Mouse (Mus musculus): ENCODE results near the gene AC134908.4. TPM values are rescaled to one million over a fixed set of nuclear protein-coding genes. Genes with fewer than 3 reads are reported as not detected.

The AC134908.4 gene
- total RNA-seq, 2 experiments from 2014 or later: not detected

Other genes starting within 250 kb of the AC134908.4 start
- 1.1 TPM in 1 of 2 replicates, not detected in the other for gene Sox8, start 225.0 kb downstream of the AC134908.4 start, total RNA-seq (2014; fragmentation: Nextera tagmentation)
- not detected in 2 replicates for gene Sox8, start 225.0 kb downstream of the AC134908.4 start, total RNA-seq (2017)
- 34.0 and 36.8 TPM in 2 replicates for gene Lmf1, start 216.6 kb downstream of the AC134908.4 start, total RNA-seq (2014; fragmentation: Nextera tagmentation)
- 6.9 and 10.7 TPM in 2 replicates for gene Lmf1, start 216.6 kb downstream of the AC134908.4 start, total RNA-seq (2017)
- not detected in 2 replicates for gene Gng13, start 78.5 kb downstream of the AC134908.4 start, total RNA-seq (2014; fragmentation: Nextera tagmentation)
- not detected in 2 replicates for gene Gng13, start 78.5 kb downstream of the AC134908.4 start, total RNA-seq (2017)
- gene Chtf18, start 68.2 kb downstream of the AC134908.4 start, total RNA-seq (2014; fragmentation: Nextera tagmentation): 16.8 and 29.8 TPM in 2 replicates
- 17.0 and 22.4 TPM in 2 replicates for gene Chtf18, start 68.2 kb downstream of the AC134908.4 start, total RNA-seq (2017)
- 10.9 and 15.6 TPM in 2 replicates for gene Rpusd1, start 68.0 kb downstream of the AC134908.4 start, total RNA-seq (2014; fragmentation: Nextera tagmentation)
- gene Rpusd1, start 68.0 kb downstream of the AC134908.4 start, total RNA-seq (2017): 4.2 and 6.6 TPM in 2 replicates
- gene Mslnl, start 59.6 kb downstream of the AC134908.4 start, total RNA-seq (2014; fragmentation: Nextera tagmentation): not detected in 2 replicates
- not detected in 2 replicates for gene Mslnl, start 59.6 kb downstream of the AC134908.4 start, total RNA-seq (2017)
- not detected in 2 replicates for gene Msln, start 41.3 kb downstream of the AC134908.4 start, total RNA-seq (2014; fragmentation: Nextera tagmentation)
- not detected in 2 replicates for gene Msln, start 41.3 kb downstream of the AC134908.4 start, total RNA-seq (2017)
- 22.8 and 23.5 TPM in 2 replicates for gene Narfl, start 21.9 kb downstream of the AC134908.4 start, total RNA-seq (2014; fragmentation: Nextera tagmentation)
- 15.0 and 17.4 TPM in 2 replicates for gene Narfl, start 21.9 kb downstream of the AC134908.4 start, total RNA-seq (2017)
- 24.1 and 27.6 TPM in 2 replicates for gene Haghl, start 10.0 kb downstream of the AC134908.4 start, total RNA-seq (2014; fragmentation: Nextera tagmentation)
- gene Haghl, start 10.0 kb downstream of the AC134908.4 start, total RNA-seq (2017): 13.8 and 19.4 TPM in 2 replicates
- gene Ccdc78, start 9.1 kb downstream of the AC134908.4 start, total RNA-seq (2014; fragmentation: Nextera tagmentation): 0.45 TPM in 1 of 2 replicates, not detected in the other
- 0.52 TPM in 1 of 2 replicates, not detected in the other for gene Ccdc78, start 9.1 kb downstream of the AC134908.4 start, total RNA-seq (2017)
- 85.3 and 92.7 TPM in 2 replicates for gene Fam173a, start 2.8 kb downstream of the AC134908.4 start, total RNA-seq (2014; fragmentation: Nextera tagmentation)
- 31.9 and 43.1 TPM in 2 replicates for gene Fam173a, start 2.8 kb downstream of the AC134908.4 start, total RNA-seq (2017)
- gene Metrn, start 1.5 kb upstream of the AC134908.4 start, total RNA-seq (2014; fragmentation: Nextera tagmentation): 15.8 and 23.3 TPM in 2 replicates
- gene Metrn, start 1.5 kb upstream of the AC134908.4 start, total RNA-seq (2017): 33.5 and 64.4 TPM in 2 replicates
- not detected in 2 replicates for gene Fbxl16, start 13.4 kb upstream of the AC134908.4 start, total RNA-seq (2014; fragmentation: Nextera tagmentation)
- gene Fbxl16, start 13.4 kb upstream of the AC134908.4 start, total RNA-seq (2017): not detected in 2 replicates
- gene Wdr24, start 28.0 kb upstream of the AC134908.4 start, total RNA-seq (2014; fragmentation: Nextera tagmentation): 12.5 and 16.9 TPM in 2 replicates
- 14.8 and 19.3 TPM in 2 replicates for gene Wdr24, start 28.0 kb upstream of the AC134908.4 start, total RNA-seq (2017)
- 19.5 and 23.1 TPM in 2 replicates for gene Jmjd8, start 33.2 kb upstream of the AC134908.4 start, total RNA-seq (2014; fragmentation: Nextera tagmentation)
- gene Jmjd8, start 33.2 kb upstream of the AC134908.4 start, total RNA-seq (2017): 15.2 and 23.4 TPM in 2 replicates
- 112 and 131 TPM in 2 replicates for gene Stub1, start 37.7 kb upstream of the AC134908.4 start, total RNA-seq (2014; fragmentation: Nextera tagmentation)
- 99.3 and 101 TPM in 2 replicates for gene Stub1, start 37.7 kb upstream of the AC134908.4 start, total RNA-seq (2017)
- gene Rhbdl1, start 41.6 kb upstream of the AC134908.4 start, total RNA-seq (2014; fragmentation: Nextera tagmentation): 1.1 and 3.0 TPM in 2 replicates
- gene Rhbdl1, start 41.6 kb upstream of the AC134908.4 start, total RNA-seq (2017): not detected in 2 replicates
- 1.2 TPM in 1 of 2 replicates, not detected in the other for gene Gm20683, start 46.1 kb upstream of the AC134908.4 start, total RNA-seq (2014; fragmentation: Nextera tagmentation)
- gene Gm20683, start 46.1 kb upstream of the AC134908.4 start, total RNA-seq (2017): 0.41 and 1.2 TPM in 2 replicates
- 28.3 and 35.5 TPM in 2 replicates for gene Rhot2, start 49.2 kb upstream of the AC134908.4 start, total RNA-seq (2014; fragmentation: Nextera tagmentation)
- gene Rhot2, start 49.2 kb upstream of the AC134908.4 start, total RNA-seq (2017): 11.9 and 17.8 TPM in 2 replicates
- 64.7 and 66.9 TPM in 2 replicates for gene Wdr90, start 65.8 kb upstream of the AC134908.4 start, total RNA-seq (2014; fragmentation: Nextera tagmentation)
- 11.8 and 15.0 TPM in 2 replicates for gene Wdr90, start 65.8 kb upstream of the AC134908.4 start, total RNA-seq (2017)
- 30.4 and 58.6 TPM in 2 replicates for gene Mcrip2, start 73.1 kb upstream of the AC134908.4 start, total RNA-seq (2014; fragmentation: Nextera tagmentation)
- 11.2 and 25.8 TPM in 2 replicates for gene Mcrip2, start 73.1 kb upstream of the AC134908.4 start, total RNA-seq (2017)
- 23.4 and 27.7 TPM in 2 replicates for gene Mettl26, start 79.4 kb upstream of the AC134908.4 start, total RNA-seq (2014; fragmentation: Nextera tagmentation)
- gene Mettl26, start 79.4 kb upstream of the AC134908.4 start, total RNA-seq (2017): 9.7 and 15.2 TPM in 2 replicates
- gene Wfikkn1, start 85.2 kb upstream of the AC134908.4 start, total RNA-seq (2014; fragmentation: Nextera tagmentation): 2.1 TPM in 1 of 2 replicates, not detected in the other
- gene Wfikkn1, start 85.2 kb upstream of the AC134908.4 start, total RNA-seq (2017): 1.1 and 1.3 TPM in 2 replicates
- gene Rab40c, start 124.1 kb upstream of the AC134908.4 start, total RNA-seq (2014; fragmentation: Nextera tagmentation): 9.4 and 15.9 TPM in 2 replicates
- 7.2 and 11.8 TPM in 2 replicates for gene Rab40c, start 124.1 kb upstream of the AC134908.4 start, total RNA-seq (2017)
- 63.5 and 87.9 TPM in 2 replicates for gene Pigq, start 149.3 kb upstream of the AC134908.4 start, total RNA-seq (2014; fragmentation: Nextera tagmentation)
- 32.4 and 37.1 TPM in 2 replicates for gene Pigq, start 149.3 kb upstream of the AC134908.4 start, total RNA-seq (2017)
- not detected in 2 replicates for gene Nhlrc4, start 149.3 kb upstream of the AC134908.4 start, total RNA-seq (2014; fragmentation: Nextera tagmentation)
- not detected in 2 replicates for gene Nhlrc4, start 149.3 kb upstream of the AC134908.4 start, total RNA-seq (2017)
- gene A930017K11Rik, start 156.9 kb upstream of the AC134908.4 start, total RNA-seq (2014; fragmentation: Nextera tagmentation): not detected in 2 replicates
- not detected in 2 replicates for gene A930017K11Rik, start 156.9 kb upstream of the AC134908.4 start, total RNA-seq (2017)
- gene Capn15, start 190.1 kb upstream of the AC134908.4 start, total RNA-seq (2014; fragmentation: Nextera tagmentation): 12.5 and 16.4 TPM in 2 replicates
- 3.2 and 5.3 TPM in 2 replicates for gene Capn15, start 190.1 kb upstream of the AC134908.4 start, total RNA-seq (2017)